Mouse (Mus musculus) yolk sac, embryonic 10.5 days (tissue): Measurements from ENCODE around the gene Myh3.

ENCODE experiments used
- DNase-seq: peaks from one replicate; pipeline ENCODE4 v3.0.0-alpha.2; 2017; ENCODE audit warnings: low spot score

Myh3 gene

DNA sequence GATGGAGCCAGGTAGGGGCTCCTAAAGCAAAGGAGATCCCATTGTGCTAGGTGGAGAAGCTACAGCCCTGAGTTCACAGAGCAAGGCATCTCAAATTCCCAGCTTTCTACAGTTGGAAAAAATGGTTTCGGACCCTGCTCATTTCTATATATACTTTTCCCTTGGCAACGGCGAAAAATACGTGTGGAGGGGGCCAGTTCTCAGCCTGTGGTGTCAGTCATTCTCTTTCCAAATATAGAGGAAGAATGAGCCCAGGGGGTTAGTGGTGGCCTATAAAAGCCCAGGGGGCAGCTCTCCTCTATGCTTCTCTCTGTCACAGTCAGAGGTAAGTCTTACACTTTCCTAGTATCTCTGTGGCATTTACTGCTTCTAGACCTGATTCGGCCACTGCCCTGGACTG, at the start of gene Myh3:
Gene Myh3 (plus strand): TSS at position 301 of the 400 bp plus-strand sequence.
- DNase-seq = no peak

- DNase-seq = no peak
Measured at GRCm38 (mm10) chr11:67030904-67031602, 47.0 kb upstream of the Myh3 start.

DNA sequence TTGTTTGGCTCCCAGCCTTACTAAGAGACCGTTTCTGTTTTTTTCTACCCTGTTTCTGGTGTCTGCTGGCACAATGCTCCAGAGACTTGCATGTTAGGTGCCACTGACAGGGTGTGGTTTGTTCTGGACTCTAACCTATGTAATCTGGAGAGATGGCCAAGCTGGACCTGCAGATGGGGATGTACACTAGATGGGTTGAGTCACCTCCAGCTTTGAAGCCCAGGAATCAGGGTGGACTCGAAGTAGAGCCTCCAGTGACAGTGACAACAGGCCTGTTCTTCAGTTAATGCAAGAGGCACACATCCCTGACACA, 46.5 kb upstream of the Myh3 start:
- no peak for DNase-seq

GRCm38 (mm10) chr11:67034775-67035485, 43.2 kb upstream of the Myh3 start:
- no peak for DNase-seq

GRCm38 (mm10) chr11:67036229-67036628, 41.9 kb upstream of the Myh3 start:
- DNase-seq = no peak

DNA sequence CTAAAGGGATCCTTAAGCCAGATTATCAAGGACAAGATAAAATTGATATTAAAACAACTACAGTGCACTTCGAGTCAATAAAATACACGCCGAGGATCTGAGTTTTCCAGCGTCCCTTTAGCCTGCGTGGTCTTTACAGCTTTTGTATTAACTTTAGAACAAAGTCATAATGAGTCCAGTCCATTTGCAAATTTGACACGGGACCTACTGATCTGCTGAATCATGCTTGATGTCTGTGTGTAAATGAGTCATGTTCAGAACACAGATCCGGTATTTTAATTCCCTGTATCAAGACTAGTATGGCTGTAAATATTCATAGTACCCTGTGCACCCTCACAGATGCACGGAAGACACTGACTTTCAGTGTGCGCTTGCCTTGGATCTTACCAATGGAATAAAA, 41.2 kb upstream of the Myh3 start:
- no peak for DNase-seq

DNA sequence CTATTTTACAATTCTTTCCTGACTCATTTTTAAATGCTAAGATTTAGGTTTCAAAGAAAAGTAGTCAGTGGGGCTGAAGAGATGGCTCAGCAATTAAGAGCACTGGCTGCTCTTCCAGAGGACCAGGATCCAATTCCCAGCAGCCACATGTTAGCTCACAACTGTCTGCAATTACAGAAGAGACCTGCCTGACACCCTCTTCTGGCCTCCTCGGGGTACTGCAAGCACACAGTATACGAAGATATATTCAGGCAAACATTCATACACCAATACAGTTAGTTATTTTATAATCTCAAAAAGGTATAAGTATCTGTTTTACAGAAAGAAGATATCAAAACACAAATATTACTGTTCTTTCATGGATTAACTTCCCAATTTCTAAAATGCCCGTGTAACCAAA, 38.3 kb upstream of the Myh3 start:
- DNase-seq = no peak

- no peak for DNase-seq
Measured at GRCm38 (mm10) chr11:67040483-67040882, 37.6 kb upstream of the Myh3 start.

GRCm38 (mm10) chr11:67043007-67043406, 35.1 kb upstream of the Myh3 start:
- no peak for DNase-seq

GRCm38 (mm10) chr11:67044959-67045358, 33.1 kb upstream of the Myh3 start:
- peak; percentile 37 for DNase-seq

DNA sequence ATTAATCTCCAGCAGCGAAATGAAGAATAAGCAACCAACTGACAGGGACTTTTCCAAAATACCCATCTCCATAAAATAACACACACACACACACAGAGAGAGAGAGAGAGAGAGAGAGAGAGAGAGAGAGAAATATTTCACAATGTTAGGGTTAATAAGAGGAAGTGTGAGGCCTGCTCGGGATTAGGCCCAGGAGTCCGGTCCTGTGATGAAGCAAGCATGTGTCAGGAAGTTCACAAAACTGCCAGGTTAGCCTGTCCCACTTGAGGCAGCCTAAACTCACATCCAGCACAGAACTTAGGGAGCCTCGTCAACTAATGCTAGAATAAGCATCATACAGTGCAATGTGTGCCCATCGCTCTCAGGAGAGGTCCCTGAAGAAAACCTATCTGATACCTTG, 30.9 kb upstream of the Myh3 start:
- no peak for DNase-seq

DNA sequence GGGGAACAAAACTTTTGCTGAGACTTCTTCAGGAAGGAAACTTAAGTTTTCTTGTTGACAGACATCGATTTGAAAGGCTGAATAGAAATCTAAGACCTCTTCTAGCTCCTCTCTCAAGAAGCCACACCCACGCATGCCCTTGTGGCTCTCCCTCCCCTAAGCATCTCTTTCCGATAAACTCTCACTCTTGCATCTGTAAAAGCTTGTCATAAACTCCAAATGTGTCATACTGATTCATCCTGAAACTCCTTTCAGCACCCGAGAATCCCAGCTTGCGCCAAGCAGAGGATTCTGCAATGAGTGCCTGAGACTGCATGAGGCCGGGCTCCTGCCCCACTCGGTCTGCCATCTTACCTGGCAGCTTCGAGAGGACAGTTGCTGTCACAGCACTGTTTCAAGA, 29.6 kb upstream of the Myh3 start:
- no peak for DNase-seq

DNA sequence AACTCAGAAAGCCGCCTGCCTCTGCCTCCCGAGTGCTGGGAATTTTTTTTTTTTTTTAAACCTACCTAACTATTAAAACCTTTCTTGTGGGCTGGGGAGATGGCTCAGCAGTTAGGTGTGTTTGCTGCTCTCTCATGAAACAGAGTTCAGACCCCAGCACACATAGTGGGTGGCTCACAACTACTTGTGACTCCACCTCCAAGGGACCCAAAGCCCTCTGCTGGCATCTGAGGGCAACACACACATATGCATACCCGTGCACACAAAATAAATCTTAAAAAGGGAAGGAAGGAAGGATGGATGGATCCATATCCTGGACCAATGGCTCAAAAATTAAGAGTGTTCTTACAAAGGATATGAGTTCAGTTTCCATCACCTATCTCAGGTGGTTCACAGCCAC, 28.8 kb upstream of the Myh3 start:
- DNase-seq = no peak

GRCm38 (mm10) chr11:67051676-67052320, 26.3 kb upstream of the Myh3 start:
- no peak for DNase-seq

GRCm38 (mm10) chr11:67052321-67052952, 25.7 kb upstream of the Myh3 start, which contains the start of the genes Adprm and Sco1:
TSS of gene Adprm (minus strand) at chr11:67052594.
TSS of gene Sco1 (plus strand) at chr11:67052670.
- peak; percentile 91 for DNase-seq

GRCm38 (mm10) chr11:67054754-67055365, 23.2 kb upstream of the Myh3 start:
- DNase-seq = no peak

GRCm38 (mm10) chr11:67061311-67061710, 16.8 kb upstream of the Myh3 start:
- DNase-seq = no peak

- DNase-seq = no peak
Measured at GRCm38 (mm10) chr11:67062726-67063125, 15.4 kb upstream of the Myh3 start.

DNA sequence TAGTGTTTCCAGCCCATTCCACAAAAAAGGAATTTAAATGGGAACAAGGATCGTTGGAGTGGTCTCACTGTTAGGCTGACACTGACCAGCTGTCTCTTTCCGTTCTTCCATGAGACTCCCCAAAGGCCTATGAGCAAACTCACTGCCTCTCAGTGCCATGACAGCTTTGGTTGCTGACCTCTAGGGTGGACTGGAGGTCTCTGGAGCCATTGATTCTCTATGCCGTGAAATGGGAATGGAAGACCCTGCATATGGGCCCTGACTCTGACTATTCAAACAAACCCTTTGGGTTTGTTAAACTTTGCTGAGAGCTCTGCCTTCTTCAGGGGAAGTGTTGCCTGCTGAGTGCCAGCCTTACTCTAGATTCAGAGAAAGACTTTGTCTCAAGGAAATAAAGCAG, 10.4 kb upstream of the Myh3 start:
- no peak for DNase-seq

DNA sequence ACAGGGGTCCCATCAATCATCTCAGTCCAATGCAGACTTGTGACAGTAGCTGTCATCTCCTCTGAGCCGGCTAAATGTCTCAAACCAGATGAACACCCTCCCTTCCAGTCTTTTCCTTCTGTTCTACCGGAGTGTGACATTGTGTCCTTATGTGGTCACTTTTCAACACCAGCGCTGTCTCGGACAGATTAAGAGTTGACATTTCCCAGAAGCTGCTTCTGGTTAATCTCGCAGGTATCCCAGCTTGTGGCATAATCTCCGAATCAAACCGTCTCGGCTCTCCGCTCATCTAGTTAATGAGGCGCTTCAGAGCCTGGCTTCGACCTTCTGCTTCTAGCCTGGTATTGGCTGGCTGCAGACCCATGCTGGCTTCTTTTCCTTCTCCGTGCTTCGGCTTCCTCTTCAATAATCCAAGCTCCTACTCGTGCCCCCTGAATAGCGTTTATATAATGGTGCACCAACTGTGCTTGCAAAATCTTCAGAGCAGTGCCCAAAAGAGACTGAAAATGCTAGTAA, 5.4 kb upstream of the Myh3 start:
- DNase-seq = no peak

- no peak for DNase-seq
Measured at GRCm38 (mm10) chr11:67075036-67075435, 3.1 kb upstream of the Myh3 start.

GRCm38 (mm10) chr11:67076781-67077180, 1.3 kb upstream of the Myh3 start:
- DNase-seq = no peak
